Mouse (Mus musculus): ENCODE measurements around the gene Snx10. TPM values are rescaled to one million over a fixed set of nuclear protein-coding genes. Genes with fewer than 3 reads are reported as not detected.

The Snx10 gene
- polyA plus RNA-seq, 1 experiment from 2014 or later, result 15.8 TPM

DNA sequence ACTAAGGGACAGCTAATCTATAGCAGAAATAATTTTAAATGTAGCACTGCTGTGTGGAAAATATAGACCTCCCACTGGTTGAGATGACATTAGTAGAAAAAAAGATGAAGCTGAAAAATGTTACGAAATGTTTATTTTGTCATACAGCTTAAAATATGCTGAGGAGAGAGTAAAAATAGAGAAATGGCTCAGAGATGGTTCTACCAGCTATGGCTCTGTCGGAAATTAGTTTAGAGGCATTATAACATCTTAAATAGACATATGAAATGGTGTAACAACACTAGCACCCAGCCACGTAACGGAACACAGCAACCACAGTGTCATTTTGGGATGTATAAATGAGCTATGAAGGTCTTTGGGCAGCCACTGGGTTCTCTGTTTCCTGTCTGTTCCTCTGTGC, 82.5 kb downstream of the Snx10 start:
- CTCF ChIA-PET, result no interaction called here
- in situ Hi-C loops (cut with MboI; ENCODE audit: low pct_unique_long_range_greater_than_20kb), result loop anchor here (5.0 kb wide), 1 partner anchor 246 kb away; no protein-coding TSS in a partner anchor
- POLR2A ChIA-PET, result no interaction called here
- TF ChIP-seq CTCF (IDR thresholded peaks at IDR 0.05), result no peak
- H3K27me3 ChIP-seq, result peaks cover 51% of the 10 kb centered on the region
- DNase-seq (ENCODE audit: low read depth, low spot score), result no peak
- no peak for ATAC-seq

DNA sequence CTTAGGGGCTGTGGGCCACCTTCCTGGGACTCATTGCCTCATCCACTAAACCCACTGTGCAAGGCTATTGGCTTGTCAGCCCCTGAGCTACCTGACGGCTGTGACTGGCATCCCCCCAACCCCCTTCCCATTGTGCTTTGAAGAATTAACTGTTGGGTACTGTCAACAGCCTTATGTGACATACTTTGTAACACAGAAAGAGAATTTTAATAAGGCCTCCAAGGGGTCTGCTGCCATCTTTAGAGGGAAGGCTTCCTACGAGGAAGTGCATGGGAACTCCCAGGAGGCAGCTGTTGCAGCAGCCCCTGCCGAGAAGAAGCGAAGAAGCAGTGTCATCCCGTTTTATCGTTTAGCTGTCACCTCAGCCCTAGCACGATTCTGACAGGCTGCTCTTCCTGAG, 83.1 kb downstream of the Snx10 start:
- CTCF ChIA-PET, result no interaction called here
- no peak for ATAC-seq

DNA sequence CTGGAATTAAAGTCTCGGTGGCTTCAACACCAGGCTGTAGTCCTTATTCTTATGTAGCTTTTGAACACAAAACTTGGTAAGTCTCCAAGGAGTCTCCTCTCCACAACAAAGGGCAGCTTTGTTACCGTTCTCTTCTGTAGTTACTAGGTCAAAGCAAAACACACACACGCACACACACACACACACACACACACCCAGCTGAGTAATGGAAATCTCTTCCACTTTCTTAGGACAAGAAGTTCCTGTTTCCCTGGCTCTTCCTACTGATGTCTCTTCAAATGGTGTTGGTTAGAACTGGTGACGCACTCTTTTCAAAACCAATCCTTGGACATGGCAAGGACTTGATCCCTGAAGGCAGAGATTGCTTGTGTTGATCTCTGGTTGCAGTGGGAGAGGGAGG, 87.9 kb downstream of the Snx10 start:
- DNase-seq (ENCODE audit: low read depth, low spot score) (no peak), ATAC-seq (no peak)
- H3K27me3 ChIP-seq, result peaks cover 47% of the 10 kb centered on the region
- in situ Hi-C loops (cut with MboI; ENCODE audit: low pct_unique_long_range_greater_than_20kb), result no loop called here
- POLR2A ChIA-PET, result interaction anchor here (0.6 kb wide), 1 partner anchor 979 kb away, joined by 4 read pairs; no protein-coding TSS in a partner anchor
- CTCF ChIA-PET, result interaction anchor here (0.7 kb wide), 1 partner anchor 13 kb away, joined by 3 read pairs; no protein-coding TSS in a partner anchor
- TF ChIP-seq CTCF (IDR thresholded peaks at IDR 0.05), result no peak

More for the DNA sequence above, 83.1 kb downstream of the Snx10 start:
- DNase-seq (ENCODE audit: low read depth, low spot score), result no peak
- H3K27me3 ChIP-seq, result peaks cover 51% of the 10 kb centered on the region
- in situ Hi-C loops (cut with MboI; ENCODE audit: low pct_unique_long_range_greater_than_20kb), result loop anchor here (5.0 kb wide), 1 partner anchor 245 kb away; no protein-coding TSS in a partner anchor
- TF ChIP-seq CTCF (IDR thresholded peaks at IDR 0.05), result no peak
- POLR2A ChIA-PET, result no interaction called here

DNA sequence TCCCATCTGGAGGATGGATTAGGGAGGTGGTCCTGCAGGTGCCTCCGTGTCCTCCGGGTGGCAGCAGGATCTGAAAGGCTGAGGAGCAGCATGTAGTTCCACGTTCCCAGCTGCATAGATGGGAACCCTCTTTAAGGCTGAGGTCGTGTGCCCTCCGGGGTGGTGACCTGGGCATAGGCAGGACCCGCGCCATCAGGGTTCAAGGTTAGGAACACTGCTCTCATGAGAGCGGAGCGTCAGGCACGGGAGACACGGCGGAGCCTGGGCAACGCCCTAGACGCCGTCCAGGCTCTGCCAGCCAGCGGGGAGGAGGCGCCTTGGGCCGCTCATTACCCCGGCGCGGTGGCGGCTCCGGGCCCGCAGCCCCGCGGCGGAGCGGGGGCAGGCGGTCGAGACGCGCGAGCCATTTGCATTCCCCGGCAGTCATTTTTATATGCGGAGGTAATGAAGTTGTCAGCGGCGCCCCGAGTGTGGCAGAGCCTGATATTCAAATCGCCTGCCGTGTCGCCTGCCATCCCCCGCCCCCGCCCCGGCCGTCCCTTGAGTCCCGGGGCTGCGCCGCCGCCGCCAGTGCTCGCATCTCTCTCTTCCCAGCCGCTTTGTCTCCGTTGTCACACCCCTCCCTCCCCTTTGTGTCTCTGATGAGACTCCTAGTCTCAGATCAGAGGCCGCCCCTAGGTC, 88.8 kb downstream of the Snx10 start:
- in situ Hi-C loops (cut with MboI; ENCODE audit: low pct_unique_long_range_greater_than_20kb), result no loop called here
- ChIA-PET CTCF (no interaction called here), POLR2A (no interaction called here)
- TF ChIP-seq CTCF (IDR thresholded peaks at IDR 0.05), result peak; percentile 86
- ATAC-seq, result peak; percentile 51
- peaks cover 40% of the 10 kb centered on the region for H3K27me3 ChIP-seq
- DNase-seq (ENCODE audit: low read depth, low spot score), result no peak

DNA sequence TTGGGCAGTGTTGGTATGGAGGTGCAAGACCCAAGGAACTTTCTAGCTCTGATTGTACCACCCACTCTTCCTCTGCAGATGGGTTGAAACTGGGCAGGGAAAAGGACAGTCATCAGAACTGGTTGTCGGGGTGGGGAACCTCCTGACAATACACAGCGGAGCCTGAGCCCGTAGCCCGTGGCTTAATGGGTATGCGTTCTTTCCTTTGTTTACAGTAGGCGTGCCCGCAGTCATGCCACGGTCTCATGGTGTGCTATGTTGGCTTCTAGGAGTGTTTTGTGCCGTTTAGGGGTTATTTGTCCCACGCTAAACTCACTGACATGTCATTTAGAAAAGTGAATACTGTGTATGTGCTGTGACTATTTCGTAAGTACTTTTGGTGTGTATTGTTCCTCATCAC, 90.0 kb downstream of the Snx10 start:
- CTCF ChIA-PET, result no interaction called here
- ATAC-seq, result no peak
- peaks cover 32% of the 10 kb centered on the region for H3K27me3 ChIP-seq
- no peak for DNase-seq (ENCODE audit: low read depth, low spot score)
- POLR2A ChIA-PET, result no interaction called here
- no peak for TF ChIP-seq CTCF (IDR thresholded peaks at IDR 0.05)
- in situ Hi-C loops (cut with MboI; ENCODE audit: low pct_unique_long_range_greater_than_20kb), result no loop called here

DNA sequence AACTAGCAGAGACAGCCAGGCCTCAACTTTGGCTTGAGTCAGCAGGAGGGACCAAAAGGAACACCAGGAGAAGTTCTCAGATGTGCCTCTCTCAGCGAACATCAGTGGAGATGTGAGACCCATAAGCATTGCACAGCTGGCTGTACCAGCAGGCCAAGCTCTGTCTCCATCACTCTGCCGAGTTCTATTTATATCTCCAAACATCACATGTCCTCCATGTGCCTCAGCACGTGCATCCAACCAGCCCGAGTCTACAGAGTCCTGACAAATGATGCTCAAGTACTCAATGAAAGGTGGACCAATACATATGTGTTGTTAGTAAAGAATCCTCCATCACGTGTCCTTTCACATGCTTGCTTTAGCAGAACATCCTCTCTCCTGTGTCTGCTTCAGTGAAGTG, 103.1 kb downstream of the Snx10 start:
- no peak for TF ChIP-seq CTCF (IDR thresholded peaks at IDR 0.05)
- POLR2A ChIA-PET, result no interaction called here
- in situ Hi-C loops (cut with MboI; ENCODE audit: low pct_unique_long_range_greater_than_20kb), result no loop called here
- CTCF ChIA-PET, result no interaction called here
- ATAC-seq (no peak), DNase-seq (ENCODE audit: low read depth, low spot score) (no peak)
- H3K27me3 ChIP-seq, result peaks cover 4% of the 10 kb centered on the region

DNA sequence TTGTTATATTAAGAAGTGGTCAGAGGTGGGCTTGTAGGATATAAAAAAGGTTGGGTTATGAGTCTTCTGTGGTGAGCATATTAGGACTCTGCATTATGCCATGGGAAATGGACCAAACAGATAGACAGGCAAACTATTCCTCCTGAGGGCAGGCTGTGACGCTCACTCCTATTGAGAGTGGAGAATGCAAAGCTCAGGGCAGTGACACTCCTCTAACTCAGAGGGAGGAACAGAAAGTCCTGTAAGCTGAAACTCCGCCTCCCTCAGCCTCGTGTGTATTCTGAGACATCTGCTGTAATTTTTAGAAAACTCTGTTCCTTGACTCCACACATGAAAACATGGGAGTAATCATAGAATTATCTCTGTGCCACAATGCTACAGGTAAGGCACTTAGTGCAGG, 106.0 kb downstream of the Snx10 start:
- ATAC-seq (no peak), DNase-seq (ENCODE audit: low read depth, low spot score) (no peak)
- no peak for TF ChIP-seq CTCF (IDR thresholded peaks at IDR 0.05)
- ChIA-PET CTCF (interaction anchor here (0.8 to 1.1 kb wide), 2 partner anchors 8 to 94 kb away, joined by 3 read pairs; no protein-coding TSS in a partner anchor), POLR2A (no interaction called here)
- in situ Hi-C loops (cut with MboI; ENCODE audit: low pct_unique_long_range_greater_than_20kb), result no loop called here
- peaks cover 4% of the 10 kb centered on the region for H3K27me3 ChIP-seq

DNA sequence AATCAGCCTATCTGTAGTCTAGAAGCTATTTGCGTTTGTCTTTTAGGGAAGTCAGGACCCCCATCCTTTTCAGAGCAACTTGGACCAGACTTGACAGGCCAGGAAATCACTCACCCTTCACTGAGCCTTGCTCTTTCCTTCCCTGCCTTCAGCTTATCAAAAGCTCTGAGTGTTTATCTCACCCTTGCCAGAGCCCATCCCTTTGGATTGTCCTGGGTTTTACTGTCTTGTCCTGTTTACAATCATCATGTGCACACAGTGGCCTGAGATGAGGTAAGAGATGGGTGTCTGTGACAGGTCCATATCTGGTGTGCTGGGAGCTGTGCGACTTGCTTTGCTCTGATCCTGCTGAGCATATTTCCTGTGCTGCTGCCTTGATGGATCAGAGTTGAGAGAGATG, 106.5 kb downstream of the Snx10 start:
- DNase-seq (ENCODE audit: low read depth, low spot score), result no peak
- no peak for ATAC-seq
- POLR2A ChIA-PET, result no interaction called here
- in situ Hi-C loops (cut with MboI; ENCODE audit: low pct_unique_long_range_greater_than_20kb), result no loop called here
- CTCF ChIA-PET, result interaction anchor here (0.8 to 1.1 kb wide), 2 partner anchors 9 to 93 kb away, joined by 3 read pairs; no protein-coding TSS in a partner anchor
- peaks cover 4% of the 10 kb centered on the region for H3K27me3 ChIP-seq
- no peak for TF ChIP-seq CTCF (IDR thresholded peaks at IDR 0.05)

DNA sequence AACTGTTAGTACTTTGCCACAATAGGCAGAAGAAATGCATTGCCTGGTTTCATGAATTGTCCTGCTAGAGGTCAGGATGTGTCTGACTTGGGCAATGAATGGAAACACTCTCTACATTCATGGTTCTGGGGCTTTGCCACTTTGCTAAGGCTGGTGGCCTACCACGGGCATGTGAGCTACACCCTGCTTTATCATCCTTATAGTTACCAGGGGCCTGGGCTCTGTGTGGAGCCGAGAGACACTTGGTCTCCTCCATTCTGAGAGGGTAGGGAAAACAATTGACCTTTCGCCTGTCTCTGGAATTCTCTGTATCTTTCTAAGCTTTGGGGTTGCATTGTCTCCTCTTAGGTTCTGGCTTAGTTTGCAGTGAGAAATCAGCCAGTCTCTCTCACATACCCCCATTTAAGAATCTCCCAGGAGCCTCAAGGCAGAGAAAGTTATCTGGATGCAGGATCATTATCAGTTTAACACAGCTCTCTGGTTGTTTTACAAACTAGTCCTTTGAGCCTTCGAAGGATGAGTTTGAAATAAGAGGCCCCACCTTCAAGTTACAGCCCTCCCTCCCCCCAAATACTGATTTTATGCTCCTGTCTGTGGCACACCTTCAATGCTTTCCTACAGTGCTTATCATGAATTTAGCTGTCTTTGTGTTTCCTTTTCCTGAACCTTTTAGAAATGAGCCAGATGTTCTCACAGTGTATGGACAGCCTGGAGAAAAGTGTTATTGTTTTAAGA, 109.4 kb downstream of the Snx10 start:
- DNase-seq (ENCODE audit: low read depth, low spot score) (no peak), ATAC-seq (no peak)
- H3K27me3 ChIP-seq, result peaks cover 4% of the 10 kb centered on the region
- TF ChIP-seq CTCF (IDR thresholded peaks at IDR 0.05), result no peak
- ChIA-PET CTCF (no interaction called here), POLR2A (interaction anchor here (0.7 kb wide), 1 partner anchor 198 kb away, joined by 4 read pairs; no protein-coding TSS in a partner anchor)
- in situ Hi-C loops (cut with MboI; ENCODE audit: low pct_unique_long_range_greater_than_20kb), result no loop called here

DNA sequence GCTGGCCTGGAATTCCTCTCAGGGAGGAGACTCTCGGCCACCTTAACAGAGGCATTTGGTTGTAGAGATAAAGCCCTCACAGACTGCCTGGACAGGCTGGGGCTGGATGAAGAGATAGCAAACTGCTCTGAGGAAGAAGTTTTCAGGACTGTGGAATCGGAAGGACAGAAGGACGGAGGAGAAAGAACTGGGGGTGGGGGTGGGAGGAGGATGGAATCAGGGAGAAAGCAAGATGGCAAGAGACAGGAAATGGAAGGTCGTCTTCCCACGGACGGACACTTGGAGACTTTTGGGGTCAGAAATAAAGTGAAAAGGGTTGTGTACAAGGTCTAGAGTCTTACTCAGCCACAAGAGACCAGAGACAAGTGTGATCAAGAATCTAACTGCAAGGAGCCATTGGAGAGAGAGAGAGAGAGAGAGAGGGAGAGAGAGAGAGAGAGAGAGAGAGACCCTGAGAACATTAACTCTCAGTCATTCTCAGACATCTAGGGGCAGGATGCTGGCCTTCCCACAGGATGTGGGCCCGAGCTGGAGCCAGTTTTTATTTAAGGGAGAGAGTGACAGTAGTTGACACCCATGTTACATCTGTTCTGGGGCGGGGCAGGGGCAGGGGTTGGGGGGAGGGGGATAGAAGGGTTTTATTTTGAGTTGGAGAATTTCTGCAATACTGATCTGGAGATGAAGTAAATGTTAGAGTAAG, 110.1 kb downstream of the Snx10 start:
- CTCF ChIA-PET, result no interaction called here
- POLR2A ChIA-PET, result no interaction called here
- DNase-seq (ENCODE audit: low read depth, low spot score), result no peak
- peaks cover 4% of the 10 kb centered on the region for H3K27me3 ChIP-seq
- in situ Hi-C loops (cut with MboI; ENCODE audit: low pct_unique_long_range_greater_than_20kb), result no loop called here
- TF ChIP-seq CTCF (IDR thresholded peaks at IDR 0.05), result no peak
- no peak for ATAC-seq
